Mouse (Mus musculus) adrenal gland, adult 18-20 months (tissue): ENCODE results near the gene Cfap36. TPM values are rescaled to one million over a fixed set of nuclear protein-coding genes. Genes with fewer than 3 reads are reported as not detected.

Experiments used
- DNase-seq, 2 experiments: peaks; one replicate each; pipeline ENCODE4 v3.0.0; 2021 to 2022; ENCODE audit warnings: low spot score in 2 of 2
- total RNA-seq, 2 experiments: library from RNA; stranded (reverse); gene quantifications; 1 replicate in 1 of 2; 2 replicates in 1 of 2; pipeline ENCODE4 v1.2.3; 2021

Gene Cfap36
- total RNA-seq, 2 experiments from 2014 or later: 47.5 to 48.0 TPM

- no peak for DNase-seq
These were observed 65.5 kb downstream of the Cfap36 start for GRCm38 (mm10) chr11:29181751-29182150.

DNA sequence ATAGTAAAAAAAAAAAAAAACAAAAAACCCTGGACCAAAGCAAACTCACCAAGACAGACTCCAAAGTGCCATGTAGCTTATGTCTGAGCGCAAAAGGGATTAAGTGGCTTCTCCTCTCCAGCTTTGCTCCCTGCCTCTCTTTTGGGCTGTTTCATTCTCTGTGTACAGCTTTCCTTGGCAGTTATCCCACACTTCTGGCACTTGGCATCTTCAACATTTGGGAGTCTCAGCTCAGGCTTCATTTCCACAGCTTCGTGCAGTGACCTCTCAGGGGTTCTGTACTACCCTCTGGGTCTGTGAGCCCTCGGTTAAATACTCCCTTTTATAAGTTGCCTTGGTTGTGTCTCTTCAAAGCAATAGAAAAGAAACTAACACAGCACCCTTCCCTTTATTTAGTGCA, 66.6 kb downstream of the Cfap36 start:
- DNase-seq: no peak

- DNase-seq: no peak
These were observed 67.9 kb downstream of the Cfap36 start for GRCm38 (mm10) chr11:29179319-29179718.

GRCm38 (mm10) chr11:29173706-29174436, 73.3 kb downstream of the Cfap36 start:
- no peak for DNase-seq

GRCm38 (mm10) chr11:29173125-29173631, 74.0 kb downstream of the Cfap36 start:
- peak in 1 of 2 experiments; percentile 51 for DNase-seq

DNA sequence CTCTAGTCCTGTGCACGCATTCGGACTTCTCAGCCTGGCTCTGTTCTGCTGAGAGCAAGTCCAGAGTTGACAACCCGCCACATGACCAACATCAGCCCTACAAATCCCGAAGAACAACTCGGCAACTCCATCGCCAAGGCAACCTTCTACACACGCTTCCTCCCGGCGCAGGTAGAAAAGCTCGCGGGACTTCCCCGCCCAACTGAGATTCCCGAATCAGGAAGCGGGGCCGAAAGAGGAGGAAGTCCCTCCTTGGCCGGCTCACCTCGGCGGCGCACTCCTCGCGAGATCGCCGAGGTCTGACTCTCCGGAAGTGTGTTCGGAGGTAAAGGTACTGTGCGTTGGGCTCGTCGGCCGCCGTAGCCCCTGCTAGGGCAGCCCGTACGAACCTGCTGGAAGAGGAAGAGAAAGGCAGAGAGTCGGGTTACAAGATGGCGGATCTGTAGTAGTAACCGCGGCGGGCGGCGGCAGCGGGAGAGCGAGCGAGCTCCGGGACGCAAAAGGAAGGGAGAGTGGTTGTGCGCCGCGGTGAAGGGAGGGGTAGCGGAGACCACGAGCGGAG, 74.6 kb downstream of the Cfap36 start, which contains the start of gene Ppp4r3b:
TSS of gene Ppp4r3b (plus strand) at position 328 of the 562 bp plus-strand sequence.
- DNase-seq: peak; percentile 92 to 93

GRCm38 (mm10) chr11:29171959-29172391, 75.2 kb downstream of the Cfap36 start:
- peak; percentile 28 to 40 for DNase-seq

Other genes with a start within 250 kb of the Cfap36 start
- 10 to 100 TPM; 32.4 to 48.5 TPM for gene Pnpt1, start 116.7 kb downstream of the Cfap36 start, total RNA-seq
- 10 to 100 TPM; 77.5 to 88.4 TPM for gene Ppp4r3b, start 74.5 kb downstream of the Cfap36 start, total RNA-seq
- 10 to 100 TPM in 1 of 2 experiments, 1 to 10 TPM in 1; 9.2 to 10.2 TPM for gene Ccdc88a, start 126.2 kb upstream of the Cfap36 start, total RNA-seq